Mouse (Mus musculus) forebrain, embryonic 14.5 days (tissue): ENCODE data around the gene Pappa2. TPM values are rescaled to one million over a fixed set of nuclear protein-coding genes. Genes with fewer than 3 reads are reported as not detected.

Experiments
- ATAC-seq: fragments of 200-750 bp; cut with Nextera tagmentation; 2 replicates; pipeline ENCODE4 v1.8.0; 2017; ENCODE audit warnings: mild to moderate bottlenecking, moderate library complexity
- DNase-seq: peaks from one replicate; pipeline ENCODE4 v3.0.0-alpha.2; 2015; ENCODE audit warnings: low spot score
- H3K27ac ChIP-seq: fragments of 300-500 bp; sonication (generic); 2 replicates; pipeline ENCODE4 v1.5.1; 2014; ENCODE audit warnings: low read depth, mild to moderate bottlenecking, control low read depth, low read length, moderate library complexity
- H3K27me3 ChIP-seq: fragments of 300-500 bp; sonication (generic); replicated peaks from 2 replicates; pipeline ENCODE4 v1.6.1; 2014; ENCODE audit warnings: low read length, control low read depth, mixed read lengths; ENCODE audit not compliant: control insufficient read depth, insufficient read depth
- H3K36me3 ChIP-seq: fragments of 300-500 bp; sonication (generic); 2 replicates; pipeline ENCODE4 v1.6.1; 2014; ENCODE audit warnings: low read length, control low read depth; ENCODE audit not compliant: control insufficient read depth, insufficient read depth
- H3K4me1 ChIP-seq: fragments of 300-500 bp; sonication (generic); 2 replicates; pipeline ENCODE4 v1.6.1; 2014; ENCODE audit warnings: antibody characterized with exemption, low read length, control low read depth; ENCODE audit not compliant: control insufficient read depth, insufficient read depth
- H3K4me2 ChIP-seq: fragments of 300-500 bp; sonication (generic); 2 replicates; pipeline ENCODE4 v1.6.1; 2014; ENCODE audit warnings: mild to moderate bottlenecking, control low read depth, low read length
- H3K4me3 ChIP-seq: fragments of 300-500 bp; sonication (generic); 2 replicates; pipeline ENCODE4 v1.5.1; 2014; ENCODE audit warnings: low read depth, low read length, control low read depth
- H3K9ac ChIP-seq: fragments of 300-500 bp; sonication (generic); 2 replicates; pipeline ENCODE4 v1.6.1; 2014; ENCODE audit warnings: mild to moderate bottlenecking, low read length, control low read depth, moderate library complexity
- H3K9me3 ChIP-seq: fragments of 300-500 bp; sonication (generic); replicated peaks from 2 replicates; pipeline ENCODE4 v1.6.1; 2016; ENCODE audit warnings: low read length, control low read depth, mixed read lengths; ENCODE audit not compliant: control insufficient read depth
- WGBS: fragments of 180-500 bp; shearing (Covaris S2); extraction: QIAGEN DNeasy Blood & Tissue Kit; methylation state at CpG from one replicate; pipeline ENCODE4 v1.1.7; 2014; 5-methylcytosine and 5-hydroxymethylcytosine counted together
- polyA plus RNA-seq: library from polyadenylated mRNA; unstranded; fragments of >200 nt; fragmentation: Nextera tagmentation; extraction: Ambion mirVana; gene quantifications from 2 replicates; pipeline ENCODE4 v1.2.1, GENCODE M21; 2014

Pappa2 gene
- 1.2 and 2.3 TPM in 2 replicates for polyA plus RNA-seq

- DNase-seq = no peak
- Histone ChIP-seq H3K9ac (no peak within 1 kb of the TSS), H3K36me3 (no peaks in the 10 kb centered on the region), H3K4me3 (no peak within 1 kb of the TSS), H3K4me1 (no peaks in the 10 kb centered on the region), H3K27ac (no peak within 1 kb of the TSS), H3K27me3 (no peaks in the 10 kb centered on the region), H3K9me3 (no peaks in the 10 kb centered on the region), H3K4me2 (no peak within 1 kb of the TSS)
- 53% methylated on average over 1 of the region's 1 CpGs for WGBS
- ATAC-seq = no peak
Observed at GRCm38 (mm10) chr1:158980390-158980789, at the start of gene Pappa2. Gene Pappa2, minus strand, starts transcription at chr1:158980490.

GRCm38 (mm10) chr1:159029106-159029505, 48.8 kb upstream of the Pappa2 start:
- H3K4me3 ChIP-seq = no peak overlapping the region

GRCm38 (mm10) chr1:159014940-159015660, 34.8 kb upstream of the Pappa2 start:
- DNase-seq (peak; percentile 85), ATAC-seq (peak; percentile 94)
- peak overlapping the region; percentile 48; the same call in 1 of the 2 replicates for H3K27ac ChIP-seq
- H3K4me1 ChIP-seq = peaks cover 10% of the 10 kb centered on the region
- no peak overlapping the region for H3K4me2 ChIP-seq
- no peaks in the 10 kb centered on the region for H3K9me3 ChIP-seq
- no peak overlapping the region for H3K9ac ChIP-seq
- no peak overlapping the region for H3K4me3 ChIP-seq
- no peaks in the 10 kb centered on the region for H3K36me3 ChIP-seq
- WGBS = 13% methylated on average over 5 of the region's 5 CpGs
- no peaks in the 10 kb centered on the region for H3K27me3 ChIP-seq

More at GRCm38 (mm10) chr1:159029106-159029505, 48.8 kb upstream of the Pappa2 start:
- Histone ChIP-seq H3K27me3 (no peaks in the 10 kb centered on the region), H3K27ac (no peak overlapping the region), H3K4me1 (no peaks in the 10 kb centered on the region), H3K36me3 (no peaks in the 10 kb centered on the region), H3K9ac (no peak overlapping the region), H3K4me2 (no peak overlapping the region), H3K9me3 (no peaks in the 10 kb centered on the region)
- ATAC-seq (no peak), DNase-seq (no peak)
- WGBS = 87% methylated on average over 2 of the region's 2 CpGs

GRCm38 (mm10) chr1:158987042-158987441, 6.8 kb upstream of the Pappa2 start:
- ATAC-seq (no peak), DNase-seq (no peak)
- H3K4me3 ChIP-seq = no peak overlapping the region
- 88% methylated on average over 3 of the region's 3 CpGs for WGBS
- H3K4me2 ChIP-seq = no peak overlapping the region
- no peaks in the 10 kb centered on the region for H3K36me3 ChIP-seq
- H3K9ac ChIP-seq = no peak overlapping the region
- no peaks in the 10 kb centered on the region for H3K9me3 ChIP-seq
- no peak overlapping the region for H3K27ac ChIP-seq
- H3K4me1 ChIP-seq = no peaks in the 10 kb centered on the region
- H3K27me3 ChIP-seq = no peaks in the 10 kb centered on the region

- peak; percentile 25 for DNase-seq
- H3K9ac ChIP-seq = no peak overlapping the region
- no peak overlapping the region for H3K4me3 ChIP-seq
- no peak overlapping the region for H3K4me2 ChIP-seq
- 81% methylated on average over 5 of the region's 5 CpGs for WGBS
- peaks cover 14% of the 10 kb centered on the region for H3K4me1 ChIP-seq
- no peak overlapping the region for H3K27ac ChIP-seq
- H3K36me3 ChIP-seq = no peaks in the 10 kb centered on the region
- ATAC-seq = no peak
- no peaks in the 10 kb centered on the region for H3K9me3 ChIP-seq
- H3K27me3 ChIP-seq = no peaks in the 10 kb centered on the region
Observed at GRCm38 (mm10) chr1:158962340-158962739, 17.9 kb downstream of the Pappa2 start.

- H3K9me3 ChIP-seq = no peaks in the 10 kb centered on the region
- DNase-seq = peak; percentile 71
- H3K27ac ChIP-seq = peak overlapping the region; percentile 66
- peak overlapping the region; percentile 43 for H3K4me2 ChIP-seq
- 0 out of 2 replicates have a peak overlapping the region, but pooled peaks have one; percentile 8 for H3K4me3 ChIP-seq
- H3K4me1 ChIP-seq = peaks cover 14% of the 10 kb centered on the region
- H3K9ac ChIP-seq = 0 out of 2 replicates have a peak overlapping the region, but pooled peaks have one; percentile 21
- no peaks in the 10 kb centered on the region for H3K27me3 ChIP-seq
- H3K36me3 ChIP-seq = no peaks in the 10 kb centered on the region
- WGBS = 23% methylated on average over 4 of the region's 4 CpGs
- ATAC-seq = peak; percentile 51; the same call in 1 of the 2 replicates
Observed at GRCm38 (mm10) chr1:158960984-158961383, 19.3 kb downstream of the Pappa2 start.

- Histone ChIP-seq H3K4me1 (peaks cover 14% of the 10 kb centered on the region), H3K27me3 (no peaks in the 10 kb centered on the region), H3K27ac (peak overlapping the region; percentile 48; the same call in 1 of the 2 replicates), H3K36me3 (no peaks in the 10 kb centered on the region), H3K4me3 (0 out of 2 replicates have a peak overlapping the region, but pooled peaks have one; percentile 8), H3K9ac (peak overlapping the region; percentile 21; the same call in 1 of the 2 replicates), H3K9me3 (no peaks in the 10 kb centered on the region), H3K4me2 (peak overlapping the region; percentile 43)
- 7% methylated on average over 8 of the region's 8 CpGs for WGBS
- ATAC-seq = peak; percentile 79
- peak; percentile 52 for DNase-seq
Observed at GRCm38 (mm10) chr1:158960549-158960948, 19.7 kb downstream of the Pappa2 start.

- WGBS = 85% methylated on average over 7 of the region's 7 CpGs
- no peak overlapping the region for H3K27ac ChIP-seq
- no peaks in the 10 kb centered on the region for H3K36me3 ChIP-seq
- H3K27me3 ChIP-seq = no peaks in the 10 kb centered on the region
- DNase-seq (no peak), ATAC-seq (no peak)
- no peak overlapping the region for H3K4me2 ChIP-seq
- H3K4me3 ChIP-seq = no peak overlapping the region
- H3K9ac ChIP-seq = no peak overlapping the region
- peaks cover 13% of the 10 kb centered on the region for H3K4me1 ChIP-seq
- no peaks in the 10 kb centered on the region for H3K9me3 ChIP-seq
Observed at GRCm38 (mm10) chr1:158956361-158956760, 23.9 kb downstream of the Pappa2 start.

GRCm38 (mm10) chr1:158954785-158955184, 25.5 kb downstream of the Pappa2 start:
- H3K9me3 ChIP-seq = no peaks in the 10 kb centered on the region
- H3K4me1 ChIP-seq = 0 out of 2 replicates have a peak, but pooled peaks cover 3% of the 10 kb centered on the region
- no peak overlapping the region for H3K9ac ChIP-seq
- H3K36me3 ChIP-seq = no peaks in the 10 kb centered on the region
- no peak overlapping the region for H3K4me2 ChIP-seq
- no peak overlapping the region for H3K27ac ChIP-seq
- H3K4me3 ChIP-seq = no peak overlapping the region
- DNase-seq = peak; percentile 67
- H3K27me3 ChIP-seq = no peaks in the 10 kb centered on the region
- WGBS = 58% methylated on average over 6 of the region's 6 CpGs
- ATAC-seq = peak; percentile 74; the same call in 1 of the 2 replicates
